Mouse (Mus musculus) stomach, embryonic 16.5 days (tissue): Measurements from ENCODE around the gene Abi3bp. TPM values are rescaled to one million over a fixed set of nuclear protein-coding genes. Genes with fewer than 3 reads are reported as not detected.

Experiments
- ATAC-seq: fragments of 200-750 bp; cut with Nextera tagmentation; 2 replicates; pipeline ENCODE4 v1.8.0; 2017; ENCODE audit warnings: moderate number of reproducible peaks, moderate TSS enrichment; ENCODE audit not compliant: insufficient read depth, low FRiP score
- H3K27ac ChIP-seq: fragments of 300-500 bp; sonication (generic); 2 replicates; pipeline ENCODE4 v1.5.1; 2014; ENCODE audit warnings: low read length
- H3K27me3 ChIP-seq: fragments of 300-500 bp; sonication (generic); 2 replicates; pipeline ENCODE4 v1.6.1; 2014; ENCODE audit warnings: low read length, control low read depth, mixed read lengths; ENCODE audit not compliant: control insufficient read depth, insufficient read depth
- H3K36me3 ChIP-seq: fragments of 300-500 bp; sonication (generic); 2 replicates; pipeline ENCODE4 v1.6.1; 2014; ENCODE audit warnings: low read length; ENCODE audit not compliant: control insufficient read depth, insufficient read depth
- H3K4me1 ChIP-seq: fragments of 300-500 bp; sonication (generic); 2 replicates; pipeline ENCODE4 v1.6.1; 2014; ENCODE audit warnings: low read length, control low read depth, mixed read lengths; ENCODE audit not compliant: control insufficient read depth, insufficient read depth
- H3K4me2 ChIP-seq: fragments of 300-500 bp; sonication (generic); 2 replicates; pipeline ENCODE4 v1.6.1; 2014; ENCODE audit warnings: low read depth, low read length, mixed read lengths
- H3K4me3 ChIP-seq: fragments of 300-500 bp; sonication (generic); replicated peaks from 2 replicates; pipeline ENCODE4 v1.5.1; 2014; ENCODE audit warnings: mild to moderate bottlenecking, low read length
- H3K9ac ChIP-seq: fragments of 300-500 bp; sonication (generic); 2 replicates; pipeline ENCODE4 v1.6.1; 2014; ENCODE audit warnings: low read length
- H3K9me3 ChIP-seq: fragments of 300-500 bp; sonication (generic); replicated peaks from 2 replicates; pipeline ENCODE4 v1.6.1; 2016; ENCODE audit warnings: low read length, control low read depth; ENCODE audit not compliant: control insufficient read depth
- WGBS: fragments of 180-500 bp; shearing (Covaris S2); extraction: QIAGEN DNeasy Blood & Tissue Kit; methylation state at CpG from one replicate; pipeline ENCODE4 v1.1.7; 2014; 5-methylcytosine and 5-hydroxymethylcytosine counted together
- polyA plus RNA-seq: library from polyadenylated mRNA; unstranded; fragments of >200 nt; fragmentation: Nextera tagmentation; extraction: Ambion mirVana; gene quantifications from 2 replicates; pipeline ENCODE4 v1.2.1, GENCODE M21; 2015

Gene Abi3bp
- polyA plus RNA-seq, 1 experiment from 2014 or later, result 37.7 TPM

GRCm38 (mm10) chr16:56500441-56500840 lies 22.8 kb downstream of the Abi3bp start:
- no peak overlapping the region for H3K4me2 ChIP-seq
- ATAC-seq, result no peak
- no peaks in the 10 kb centered on the region for H3K9me3 ChIP-seq
- H3K36me3 ChIP-seq, result no peaks in the 10 kb centered on the region
- peaks cover 10% of the 10 kb centered on the region; the same call in 1 of the 2 replicates for H3K4me1 ChIP-seq
- H3K27ac ChIP-seq, result no peak overlapping the region
- 58% methylated on average over 3 of the region's 3 CpGs for WGBS
- no peaks in the 10 kb centered on the region for H3K27me3 ChIP-seq
- no peak overlapping the region for H3K9ac ChIP-seq
- H3K4me3 ChIP-seq, result no peak overlapping the region

GRCm38 (mm10) chr16:56501101-56501500 lies 23.4 kb downstream of the Abi3bp start:
- Histone ChIP-seq H3K4me1 (peaks cover 10% of the 10 kb centered on the region; the same call in 1 of the 2 replicates), H3K4me3 (no peak overlapping the region), H3K9ac (no peak overlapping the region), H3K27ac (no peak overlapping the region), H3K9me3 (no peaks in the 10 kb centered on the region), H3K4me2 (no peak overlapping the region), H3K27me3 (no peaks in the 10 kb centered on the region), H3K36me3 (no peaks in the 10 kb centered on the region)
- 61% methylated on average over 6 of the region's 6 CpGs for WGBS
- ATAC-seq, result no peak

- Histone ChIP-seq H3K4me3 (no peak overlapping the region), H3K9ac (no peak overlapping the region), H3K9me3 (no peaks in the 10 kb centered on the region), H3K4me2 (no peak overlapping the region), H3K4me1 (peaks cover 10% of the 10 kb centered on the region; the same call in 1 of the 2 replicates), H3K27me3 (no peaks in the 10 kb centered on the region), H3K27ac (no peak overlapping the region), H3K36me3 (no peaks in the 10 kb centered on the region)
- peak; percentile 69 for ATAC-seq
- 47% methylated on average over 2 of the region's 2 CpGs for WGBS
Observed at GRCm38 (mm10) chr16:56501513-56501912, 23.8 kb downstream of the Abi3bp start.

- Histone ChIP-seq H3K4me3 (no peak overlapping the region), H3K36me3 (no peaks in the 10 kb centered on the region), H3K27ac (no peak overlapping the region), H3K9me3 (no peaks in the 10 kb centered on the region), H3K4me1 (peaks cover 10% of the 10 kb centered on the region; the same call in 1 of the 2 replicates), H3K4me2 (no peak overlapping the region), H3K27me3 (no peaks in the 10 kb centered on the region), H3K9ac (no peak overlapping the region)
- ATAC-seq, result no peak
- 86% methylated on average over 3 of the region's 3 CpGs for WGBS
Observed at GRCm38 (mm10) chr16:56502134-56502533, 24.5 kb downstream of the Abi3bp start.

GRCm38 (mm10) chr16:56503941-56504340 lies 26.3 kb downstream of the Abi3bp start:
- no peak for ATAC-seq
- Histone ChIP-seq H3K9ac (no peak overlapping the region), H3K4me3 (no peak overlapping the region), H3K4me1 (peaks cover 10% of the 10 kb centered on the region; the same call in 1 of the 2 replicates), H3K27ac (no peak overlapping the region), H3K9me3 (no peaks in the 10 kb centered on the region), H3K36me3 (no peaks in the 10 kb centered on the region), H3K4me2 (no peak overlapping the region), H3K27me3 (no peaks in the 10 kb centered on the region)
- WGBS, result 70% methylated on average over 2 of the region's 2 CpGs

GRCm38 (mm10) chr16:56518024-56518423 lies 40.3 kb downstream of the Abi3bp start:
- H3K27me3 ChIP-seq, result no peaks in the 10 kb centered on the region
- ATAC-seq, result no peak

GRCm38 (mm10) chr16:56524359-56524758 lies 46.7 kb downstream of the Abi3bp start:
- Histone ChIP-seq H3K27ac (no peak overlapping the region), H3K4me1 (no peaks in the 10 kb centered on the region), H3K9me3 (no peaks in the 10 kb centered on the region), H3K4me2 (no peak overlapping the region), H3K4me3 (no peak overlapping the region), H3K9ac (no peak overlapping the region), H3K27me3 (no peaks in the 10 kb centered on the region), H3K36me3 (no peaks in the 10 kb centered on the region)
- ATAC-seq, result no peak
- WGBS, result 50% methylated on average over 8 of the region's 8 CpGs

More at GRCm38 (mm10) chr16:56518024-56518423, 40.3 kb downstream of the Abi3bp start:
- 0 out of 2 replicates have a peak, but pooled peaks cover 6% of the 10 kb centered on the region for H3K4me1 ChIP-seq
- no peaks in the 10 kb centered on the region for H3K36me3 ChIP-seq
- no peak overlapping the region for H3K9ac ChIP-seq
- H3K4me2 ChIP-seq, result no peak overlapping the region
- H3K9me3 ChIP-seq, result no peaks in the 10 kb centered on the region
- H3K4me3 ChIP-seq, result no peak overlapping the region
- H3K27ac ChIP-seq, result peak overlapping the region; percentile 25; the same call in 1 of the 2 replicates
- 52% methylated on average over 9 of the region's 9 CpGs for WGBS

- no peak overlapping the region for H3K9ac ChIP-seq
- no peak overlapping the region for H3K27ac ChIP-seq
- H3K4me2 ChIP-seq, result no peak overlapping the region
- no peak overlapping the region for H3K4me3 ChIP-seq
- no peak for ATAC-seq
- no peaks in the 10 kb centered on the region for H3K36me3 ChIP-seq
- H3K27me3 ChIP-seq, result no peaks in the 10 kb centered on the region
- H3K9me3 ChIP-seq, result no peaks in the 10 kb centered on the region
- 91% methylated on average over 1 of the region's 1 CpGs for WGBS
- H3K4me1 ChIP-seq, result no peaks in the 10 kb centered on the region
Observed at GRCm38 (mm10) chr16:56526482-56526881, 48.8 kb downstream of the Abi3bp start.

GRCm38 (mm10) chr16:56528079-56528688 lies 50.5 kb downstream of the Abi3bp start:
- Histone ChIP-seq H3K9me3 (no peaks in the 10 kb centered on the region), H3K9ac (no peak overlapping the region), H3K4me1 (no peaks in the 10 kb centered on the region), H3K27ac (no peak overlapping the region), H3K36me3 (no peaks in the 10 kb centered on the region), H3K4me3 (no peak overlapping the region), H3K4me2 (no peak overlapping the region), H3K27me3 (no peaks in the 10 kb centered on the region)
- WGBS, result 67% methylated on average over 3 of the region's 3 CpGs
- no peak for ATAC-seq
